Mouse (Mus musculus) E14TG2a.4 (cell line): Measurements from ENCODE around the gene Tmod4.

Experiments
- H3K27me3 ChIP-seq: 2 replicates; pipeline ENCODE4 v1.6.1; 2014; ENCODE audit warnings: low read length, control low read depth; ENCODE audit not compliant: insufficient read depth
- H3K36me3 ChIP-seq: 2 replicates; pipeline ENCODE4 v1.6.1; 2014; ENCODE audit warnings: low read length, control low read depth; ENCODE audit not compliant: insufficient read depth
- H3K4me1 ChIP-seq: replicated peaks from 2 replicates; pipeline ENCODE4 v1.6.1; 2014; ENCODE audit warnings: low read depth, low read length, control low read depth
- H3K4me3 ChIP-seq: replicated peaks from 2 replicates; pipeline ENCODE4 v1.5.1; 2014; ENCODE audit warnings: mild to moderate bottlenecking, low read length
- H3K9me3 ChIP-seq: 2 replicates; pipeline ENCODE4 v1.6.1; 2014; ENCODE audit warnings: low read length, control low read depth
- CTCF ChIP-seq: conservative IDR thresholded peaks from 2 replicates; pipeline ENCODE4 v1.5.1; 2014; ENCODE audit warnings: low read length
- NANOG ChIP-seq: IDR thresholded peaks from 2 replicates; pipeline ENCODE4 v1.6.1; 2014; ENCODE audit warnings: borderline replicate concordance, low read length, mixed read lengths
- POU5F1 ChIP-seq: IDR thresholded peaks from 2 replicates; pipeline ENCODE4 v1.6.1; 2014; ENCODE audit warnings: low read length, borderline replicate concordance

The Tmod4 gene

GRCm38 (mm10) chr3:95176500-95176899 is 52.2 kb downstream of the Tmod4 start:
- no peak for TF ChIP-seq NANOG
- no peak for TF ChIP-seq POU5F1
- TF ChIP-seq CTCF, result no peak

DNA sequence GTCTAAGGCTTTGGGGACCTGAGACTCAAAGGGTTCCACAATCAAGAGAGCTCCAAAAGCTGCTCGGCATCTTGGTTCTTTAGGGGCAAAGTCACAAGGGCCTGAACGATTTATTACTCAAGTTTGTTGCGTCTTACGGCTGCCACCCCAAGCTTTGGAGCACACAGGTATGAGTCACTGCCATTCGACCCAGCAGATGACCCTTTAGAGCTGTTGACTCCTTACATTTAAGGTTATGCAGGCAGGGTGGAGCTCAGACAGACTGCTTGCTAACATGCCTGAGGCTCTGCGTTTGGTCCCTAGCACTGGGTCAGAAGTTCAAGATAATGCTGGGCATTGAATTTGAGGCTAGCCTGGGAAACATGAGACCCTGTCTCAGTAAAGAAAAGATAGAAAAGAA is 53.3 kb downstream of the Tmod4 start:
- peaks cover 18% of the 10 kb centered on the region for H3K27me3 ChIP-seq
- no peak overlapping the region for H3K4me3 ChIP-seq
- H3K9me3 ChIP-seq, result no peaks in the 10 kb centered on the region
- peaks cover 17% of the 10 kb centered on the region for H3K36me3 ChIP-seq
- no peak for TF ChIP-seq CTCF
- TF ChIP-seq POU5F1, result no peak
- no peak for TF ChIP-seq NANOG
- peaks cover 39% of the 10 kb centered on the region for H3K4me1 ChIP-seq

More at GRCm38 (mm10) chr3:95176500-95176899, 52.2 kb downstream of the Tmod4 start:
- Histone ChIP-seq H3K4me1 (peaks cover 44% of the 10 kb centered on the region), H3K9me3 (no peaks in the 10 kb centered on the region), H3K36me3 (peaks cover 14% of the 10 kb centered on the region), H3K4me3 (no peak overlapping the region), H3K27me3 (peaks cover 28% of the 10 kb centered on the region)
